Mouse (Mus musculus): ENCODE results near the gene Pcp4l1.

Gene Pcp4l1

DNA sequence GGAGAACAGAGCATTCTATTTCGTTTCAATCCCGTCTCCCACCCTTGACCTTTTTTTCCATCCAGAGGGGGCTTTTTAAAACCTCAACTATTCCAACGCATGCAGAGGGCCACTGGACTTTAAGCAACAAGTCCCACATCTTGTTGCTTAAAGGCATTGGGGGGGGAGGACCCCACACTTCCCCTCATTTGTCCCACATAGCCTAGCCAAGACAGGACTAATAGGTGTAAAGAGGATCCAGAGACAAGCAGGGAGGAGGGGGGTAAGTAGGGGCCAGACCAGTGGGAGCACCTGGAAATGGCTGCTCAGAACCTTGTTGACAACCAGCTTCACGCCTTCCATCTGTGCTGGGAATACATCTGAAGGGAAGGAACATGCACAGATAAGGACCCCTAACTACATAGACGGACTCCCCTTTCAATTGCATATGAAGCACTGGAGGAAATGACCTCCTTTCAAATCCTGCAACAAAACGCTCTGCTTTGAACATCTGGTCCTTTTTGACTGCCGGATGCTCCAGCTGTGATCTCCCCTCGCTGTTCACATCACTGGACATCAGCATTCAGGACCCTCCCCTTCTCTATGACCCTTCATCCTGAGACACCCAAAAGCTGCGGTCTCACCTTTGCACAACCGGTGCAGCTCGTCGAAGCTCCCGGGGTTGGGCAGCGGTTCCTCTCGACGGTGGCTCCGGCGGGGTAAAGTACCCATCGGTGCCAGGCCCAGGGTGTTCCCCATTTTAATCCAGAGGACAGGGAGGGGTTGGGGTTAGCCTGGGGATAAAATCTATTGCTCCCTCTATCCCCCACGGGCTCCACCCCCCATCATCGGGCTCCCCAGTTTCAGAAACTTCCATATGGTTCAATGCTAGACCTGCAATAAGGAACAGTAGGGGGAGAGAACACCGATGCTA is 25.5 kb upstream of the Pcp4l1 start:
- DNase-seq = no peak

DNA sequence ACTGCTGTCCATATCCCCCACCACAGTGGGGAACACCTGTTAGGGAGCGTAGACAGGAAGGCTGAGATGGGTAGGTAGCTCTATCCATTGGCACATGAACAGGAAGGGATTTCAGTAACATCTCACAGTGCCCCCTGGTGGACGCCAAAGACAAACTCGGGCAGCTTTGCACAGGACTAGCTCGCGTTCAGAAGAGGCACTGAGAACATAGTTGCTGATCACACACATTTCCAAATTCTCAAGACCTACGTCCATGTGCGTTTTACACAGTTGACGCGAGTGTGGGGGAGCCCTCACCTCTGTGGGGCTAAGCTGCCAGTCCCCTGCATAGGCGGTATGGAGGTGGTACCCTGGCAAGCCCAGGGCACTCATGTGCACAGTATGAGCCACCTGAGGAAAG is 24.8 kb upstream of the Pcp4l1 start:
- DNase-seq = peak; percentile 95

DNA sequence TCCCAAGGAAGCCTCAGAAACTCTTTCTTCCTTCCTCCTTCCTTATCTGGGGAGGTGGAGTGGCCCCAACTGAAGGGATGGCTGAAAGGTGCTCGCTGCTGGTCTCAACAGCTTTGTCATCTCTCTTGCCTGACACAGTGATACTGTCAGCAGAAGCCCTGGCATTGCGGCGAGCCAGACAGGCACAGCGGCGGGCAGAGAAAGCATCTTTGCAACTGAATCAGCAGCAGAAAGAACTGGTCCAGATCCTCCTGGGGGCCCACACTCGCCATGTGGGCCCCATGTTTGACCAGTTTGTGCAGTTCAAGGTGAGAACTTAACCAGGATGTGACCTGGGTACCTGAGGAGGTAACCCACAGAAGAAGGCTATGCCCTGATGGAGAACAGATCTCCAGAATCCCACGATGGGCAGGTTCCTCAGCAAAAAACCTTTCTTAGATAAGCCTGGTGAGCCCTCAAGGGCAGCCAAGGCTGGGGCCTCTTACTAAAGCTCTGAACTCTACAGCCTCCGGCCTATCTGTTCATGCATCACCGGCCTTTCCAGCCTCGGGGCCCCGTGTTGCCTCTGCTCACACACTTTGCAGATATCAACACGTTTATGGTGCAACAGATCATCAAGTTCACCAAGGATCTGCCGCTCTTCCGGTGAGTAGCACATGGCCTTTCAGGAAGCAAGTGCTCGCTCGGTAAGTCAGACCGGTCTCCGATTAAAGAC is 20.3 kb upstream of the Pcp4l1 start:
- DNase-seq = no peak

DNA sequence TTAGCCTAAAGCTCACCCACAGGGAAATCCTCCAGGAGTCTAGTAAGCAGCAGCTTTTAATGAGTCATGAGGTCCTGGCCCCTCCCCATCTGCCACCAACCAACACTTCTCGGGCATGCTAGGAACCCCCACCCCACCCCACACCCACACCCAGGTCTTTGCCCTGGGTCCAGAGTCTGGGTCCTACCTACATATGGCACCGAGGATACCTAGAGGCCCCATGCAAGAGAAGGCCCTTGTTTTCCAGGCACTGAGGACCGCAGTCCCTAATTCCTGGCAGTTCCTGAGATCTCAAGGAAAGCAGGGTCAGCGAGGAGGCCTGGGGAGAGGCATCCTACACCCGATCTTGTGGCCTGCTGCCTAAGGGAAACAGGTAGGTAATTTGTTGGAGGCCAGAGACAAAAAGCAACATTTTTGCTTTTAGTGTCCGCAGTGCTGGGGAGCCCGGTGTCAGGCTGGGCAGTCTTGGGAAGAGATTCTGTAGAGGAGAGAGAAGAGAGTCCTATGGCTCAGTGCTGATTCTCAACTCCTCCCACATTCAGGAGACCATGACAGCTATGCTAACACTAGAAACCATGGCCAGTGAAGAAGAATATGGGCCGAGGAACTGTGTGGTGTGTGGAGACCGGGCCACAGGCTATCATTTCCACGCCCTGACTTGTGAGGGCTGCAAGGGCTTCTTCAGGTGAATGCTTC is 17.9 kb upstream of the Pcp4l1 start, which contains the start of gene Nr1i3:
Gene Nr1i3 (plus strand): TSS at position 170 of the 696 bp plus-strand sequence.
- no peak for DNase-seq

DNA sequence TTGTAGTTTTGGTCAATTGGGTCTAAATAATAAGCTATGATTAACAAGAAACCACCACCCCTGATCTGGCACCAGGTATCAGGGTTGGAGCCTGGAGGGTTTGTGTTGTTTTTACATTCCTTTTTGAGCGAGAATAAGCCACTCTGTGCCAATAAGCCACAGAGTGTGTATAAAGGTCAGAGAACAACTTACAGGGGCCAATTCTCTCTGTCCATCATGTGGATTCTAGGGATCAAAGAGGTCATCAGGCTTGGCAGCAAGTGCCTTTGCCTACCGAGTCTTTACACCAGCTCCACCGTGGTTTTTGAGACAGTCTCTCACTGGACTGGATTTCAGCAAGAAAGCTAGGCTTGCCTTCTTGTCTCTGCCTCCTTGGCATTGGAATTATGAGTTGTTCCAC is 16.8 kb upstream of the Pcp4l1 start:
- no peak for DNase-seq

DNA sequence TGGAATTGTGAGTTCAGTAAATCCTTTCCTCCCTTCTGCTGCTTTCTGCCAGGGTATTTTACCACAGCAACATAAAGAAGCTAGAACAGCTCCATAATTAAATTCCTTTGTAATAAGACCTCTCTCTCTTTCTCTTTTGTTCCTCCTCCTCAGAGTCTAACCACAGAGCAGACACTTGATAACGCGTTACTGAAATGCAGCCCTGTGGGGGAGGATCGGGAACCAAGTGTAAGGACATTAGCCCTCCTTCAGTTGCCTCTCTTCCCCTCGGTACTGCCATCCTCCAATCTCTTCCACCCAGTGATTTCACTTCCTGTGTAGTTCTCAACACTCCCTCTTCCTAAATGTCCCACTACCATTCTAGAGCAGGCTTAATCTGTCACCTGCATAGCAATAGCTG is 13.3 kb upstream of the Pcp4l1 start:
- no peak for DNase-seq

DNA sequence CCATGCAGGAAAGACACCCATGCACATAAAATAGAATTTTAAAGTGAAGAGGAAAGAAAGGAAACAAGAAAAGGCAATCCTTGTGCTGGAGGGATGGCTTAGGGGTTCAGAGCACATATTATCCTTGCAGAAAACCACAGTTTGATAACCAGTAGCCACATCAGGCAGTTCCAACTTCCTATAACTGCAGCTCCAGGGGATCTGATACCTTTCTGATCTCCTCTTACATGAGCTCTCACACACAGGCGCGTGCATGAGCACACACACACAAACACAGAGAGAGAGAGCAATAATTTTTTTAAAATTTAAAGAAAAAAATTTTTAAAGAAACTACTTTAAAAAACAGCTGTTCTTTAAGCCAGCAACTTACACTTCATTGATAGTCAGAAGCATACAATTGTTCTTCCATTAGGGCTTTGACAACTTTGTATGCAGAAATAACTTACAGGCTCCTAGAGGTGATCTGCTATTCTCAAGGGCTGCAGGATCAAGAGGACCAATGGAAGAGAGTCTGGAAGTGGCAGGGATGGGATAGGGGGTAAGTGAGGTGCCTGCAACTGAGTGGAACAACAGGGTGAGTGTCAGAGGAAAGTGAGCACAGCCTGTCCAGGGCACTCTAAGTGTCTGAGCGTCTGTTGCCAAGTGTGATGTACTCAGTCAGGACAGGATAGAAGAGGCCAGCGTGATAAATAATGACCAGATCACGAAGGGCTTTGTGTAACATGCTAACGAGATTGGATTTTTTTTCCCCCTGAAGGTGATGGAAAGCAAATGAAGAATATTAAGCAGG is 9.8 kb upstream of the Pcp4l1 start:
- DNase-seq = no peak

DNA sequence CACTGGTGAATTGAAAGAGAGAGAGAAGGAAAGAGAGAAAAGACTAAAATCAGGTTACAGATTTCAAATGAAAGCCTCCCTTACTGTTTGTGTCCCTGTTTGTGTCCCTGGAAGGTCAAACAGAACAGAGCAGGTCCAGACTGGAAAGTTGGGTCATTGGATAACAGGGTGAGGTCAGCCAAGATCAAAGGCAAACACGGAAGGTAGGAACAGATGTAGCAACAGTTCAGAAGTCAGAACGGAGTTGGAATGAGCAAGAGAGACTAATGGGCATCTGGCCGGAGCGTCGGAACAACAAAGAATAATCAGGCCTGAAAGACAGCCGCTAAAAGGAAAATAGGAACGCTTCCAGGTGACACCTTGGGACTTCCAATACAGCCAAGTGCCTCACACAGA is 8.2 kb upstream of the Pcp4l1 start:
- DNase-seq = no peak

DNA sequence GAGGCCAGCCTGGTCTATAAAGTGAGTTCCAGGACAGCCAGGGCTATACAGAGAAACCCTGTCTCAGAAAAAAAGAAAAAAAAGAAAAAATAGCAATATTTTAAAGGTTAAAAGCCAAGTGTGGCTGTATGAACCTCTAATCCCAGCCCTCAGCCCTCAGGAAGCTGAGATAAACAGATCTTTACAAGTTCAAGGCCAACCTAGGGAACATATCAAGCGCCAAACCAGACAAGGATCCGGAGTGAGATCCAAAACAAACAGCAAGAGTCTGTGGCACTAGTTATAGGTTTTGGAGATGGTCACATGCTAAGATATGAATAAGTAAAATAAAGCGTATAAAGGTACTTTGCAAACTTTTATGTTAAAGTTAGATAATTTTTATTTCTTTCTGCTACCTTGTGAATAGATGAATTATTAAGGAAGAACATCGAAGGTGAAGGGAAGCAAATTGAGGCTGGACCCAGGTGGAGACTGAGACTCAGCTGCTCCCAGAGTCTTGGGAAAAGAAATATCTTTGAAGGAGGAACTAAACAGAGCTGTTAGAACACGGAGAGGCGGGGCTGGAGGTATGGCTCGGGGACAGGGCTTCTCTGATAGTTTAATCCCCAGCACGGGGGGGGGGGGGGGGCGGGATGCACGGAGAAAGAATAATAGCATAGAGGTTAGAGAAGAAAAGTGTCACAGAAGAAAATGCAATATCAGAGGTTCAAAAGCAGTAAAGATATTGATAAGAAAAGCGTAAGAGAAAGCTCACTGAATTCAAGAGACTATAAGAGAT is 7.6 kb upstream of the Pcp4l1 start:
- no peak for DNase-seq

DNA sequence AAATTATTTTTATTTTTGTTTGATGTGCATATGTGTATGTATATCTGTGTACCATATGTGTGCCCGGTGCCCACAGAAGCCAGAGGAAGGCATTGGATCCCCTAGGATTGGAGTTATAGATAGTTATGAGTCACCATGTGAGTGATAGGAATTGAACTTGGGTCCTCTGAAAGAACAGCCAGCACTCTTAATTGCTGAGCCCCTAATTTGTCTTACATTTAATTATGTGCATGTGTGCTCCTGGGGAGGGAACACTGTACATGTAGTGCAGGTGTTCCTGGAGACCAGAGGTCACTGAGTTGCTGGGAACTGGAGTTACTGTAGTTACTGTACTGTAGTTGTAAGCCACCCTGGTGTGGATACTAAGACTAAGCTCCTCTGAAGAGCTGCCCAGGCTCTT is 4.7 kb upstream of the Pcp4l1 start:
- DNase-seq = no peak

DNA sequence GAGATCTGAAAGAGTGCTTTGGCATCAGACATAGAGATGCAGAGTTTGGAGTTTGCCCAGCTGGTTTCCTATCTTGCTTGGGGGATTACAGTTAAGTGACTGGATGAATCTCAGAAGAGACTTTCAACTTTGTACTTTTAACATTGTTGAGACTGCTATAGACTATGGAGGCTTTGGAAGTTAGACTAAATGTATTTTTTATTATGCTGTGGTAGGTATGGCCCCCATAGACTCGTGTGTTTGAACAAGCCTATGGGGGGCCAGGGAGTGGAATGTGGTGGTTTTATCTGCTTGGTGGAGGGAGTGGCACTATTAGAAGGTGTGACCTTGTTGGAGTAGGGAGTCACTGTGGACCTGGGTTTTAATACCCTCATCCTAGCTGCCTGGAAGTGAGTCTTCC is 3.5 kb upstream of the Pcp4l1 start:
- DNase-seq = no peak

DNA sequence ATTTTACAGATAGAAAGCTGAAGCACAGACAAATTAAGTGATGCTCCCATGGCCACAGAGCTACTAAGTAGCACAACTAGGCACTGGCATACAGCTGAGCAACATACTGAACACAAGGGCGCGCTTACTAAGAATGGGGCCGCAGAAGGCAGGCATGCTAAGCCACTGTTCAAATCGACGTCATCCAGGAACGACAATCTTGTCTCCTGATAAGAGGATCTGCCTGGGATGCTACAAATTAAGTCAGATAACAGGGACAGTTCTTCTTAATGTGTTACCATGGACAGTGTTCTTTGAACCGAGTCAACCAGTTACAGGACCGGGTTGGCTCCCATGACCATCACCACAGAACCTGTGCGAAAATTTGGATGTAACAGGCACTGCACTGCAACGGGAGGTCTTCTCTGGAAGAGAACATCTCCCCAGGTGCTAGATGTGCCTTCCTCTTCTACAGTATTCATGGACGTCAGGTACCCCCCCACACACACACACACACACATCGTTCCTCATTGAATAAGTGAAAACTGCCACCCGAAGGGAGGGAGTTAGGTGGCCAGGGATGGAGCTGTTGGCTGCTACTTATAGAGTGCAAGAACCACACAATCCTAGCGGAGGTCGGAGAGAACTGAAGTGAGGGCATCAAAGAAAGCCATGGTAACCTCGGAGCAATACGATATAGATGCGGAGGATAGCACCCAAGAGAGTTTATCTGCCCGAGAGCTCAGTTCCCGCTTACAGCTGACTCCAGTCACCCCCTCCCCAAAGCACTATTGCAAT is 834 bp downstream of the Pcp4l1 start:
- no peak for DNase-seq

DNA sequence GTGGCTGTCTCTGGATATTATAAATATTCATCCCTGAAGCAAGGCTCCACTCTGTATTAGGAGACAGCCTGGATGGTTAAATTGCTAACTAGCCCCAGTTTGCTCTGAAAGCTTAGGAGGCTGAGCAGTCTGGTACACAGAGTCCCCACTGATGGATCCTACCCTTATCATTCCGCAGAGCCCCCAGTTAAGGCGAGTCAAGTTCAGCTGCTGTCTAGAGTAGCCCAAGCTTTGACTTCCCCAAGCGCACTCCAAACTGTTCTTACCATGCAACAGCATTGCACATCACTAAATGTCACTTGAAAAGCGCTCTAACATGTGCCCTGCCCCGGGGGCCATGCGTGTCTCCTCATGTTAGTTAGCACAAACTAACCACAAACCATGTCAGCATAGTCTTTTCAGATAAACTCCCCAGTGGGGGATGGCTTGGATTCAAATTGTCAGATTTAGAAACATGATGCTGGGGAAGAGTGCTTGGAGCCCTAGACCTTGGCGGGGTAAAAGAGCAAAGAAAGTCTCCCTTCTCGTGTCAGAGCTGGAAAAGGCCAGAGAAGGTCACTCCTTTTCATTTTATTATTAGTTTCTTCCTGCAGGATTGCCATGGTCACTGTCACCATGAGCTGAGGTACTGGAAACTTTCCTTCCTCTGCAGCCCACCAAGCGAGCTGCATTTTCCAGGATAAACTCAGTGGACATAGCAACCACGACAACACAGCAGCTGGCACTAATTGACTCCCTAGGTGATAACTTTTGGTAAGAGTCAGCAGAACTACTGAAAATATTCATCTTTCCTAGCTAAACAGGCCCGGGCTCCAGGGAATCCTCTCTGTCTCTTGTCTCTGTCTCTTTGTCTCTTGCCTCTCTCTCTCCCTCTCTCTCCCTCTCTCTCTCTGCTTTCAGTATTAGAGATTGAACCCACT is 1.9 kb downstream of the Pcp4l1 start:
- no peak for DNase-seq

DNA sequence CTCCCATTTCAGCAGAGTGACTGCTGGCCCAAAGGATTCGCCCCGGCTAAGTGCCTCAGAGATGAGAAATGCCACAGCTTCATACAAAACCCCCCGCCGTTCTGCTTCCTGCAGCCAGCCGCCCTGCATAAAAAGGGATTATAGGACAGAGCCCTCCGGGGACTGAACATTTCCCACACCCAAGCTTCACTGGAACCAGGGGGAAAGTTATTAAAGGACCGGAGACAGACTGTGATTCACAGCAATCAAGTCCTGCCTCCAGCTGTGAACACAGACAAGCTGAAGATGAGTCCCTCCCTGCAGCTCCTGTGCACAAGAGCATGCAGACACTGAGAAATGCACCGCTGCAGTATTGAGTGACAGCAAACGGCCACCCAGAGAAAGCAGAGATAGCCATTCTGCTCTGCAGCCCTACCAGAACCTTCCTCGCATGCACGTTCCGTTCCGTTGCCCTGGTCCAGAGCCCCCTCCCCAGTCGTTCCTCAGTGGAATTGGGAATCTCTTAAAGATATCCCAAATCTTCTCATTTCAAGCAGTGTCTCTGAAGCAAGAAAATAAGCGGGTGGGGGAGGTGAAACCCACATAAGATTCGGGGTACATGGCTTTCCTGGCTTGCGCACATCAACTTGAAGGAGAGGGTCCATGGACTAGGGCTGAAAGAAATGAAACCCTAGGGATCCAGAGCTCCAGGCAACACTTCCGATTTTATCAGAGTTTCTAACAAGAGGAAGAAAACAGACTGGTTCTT is 2.8 kb downstream of the Pcp4l1 start:
- no peak for DNase-seq

DNA sequence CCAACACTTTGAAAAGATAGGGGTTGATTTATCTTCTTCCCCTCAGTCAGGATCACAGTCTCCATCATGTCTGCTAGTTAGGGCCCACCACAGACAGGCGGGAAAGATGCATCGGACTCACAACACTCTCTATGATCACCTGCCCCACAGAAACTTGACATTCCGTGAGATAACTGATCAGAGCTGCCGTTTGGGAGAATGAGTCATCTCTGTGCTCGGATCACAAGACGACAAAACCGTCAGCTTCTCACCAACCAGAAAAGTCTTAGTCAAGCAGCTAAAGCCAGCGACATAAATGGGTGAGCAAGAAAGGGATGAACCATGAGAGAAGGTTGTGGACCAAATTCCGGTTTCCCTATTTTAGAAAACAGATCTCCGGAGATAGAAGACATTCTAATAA is 3.8 kb downstream of the Pcp4l1 start:
- DNase-seq = no peak

DNA sequence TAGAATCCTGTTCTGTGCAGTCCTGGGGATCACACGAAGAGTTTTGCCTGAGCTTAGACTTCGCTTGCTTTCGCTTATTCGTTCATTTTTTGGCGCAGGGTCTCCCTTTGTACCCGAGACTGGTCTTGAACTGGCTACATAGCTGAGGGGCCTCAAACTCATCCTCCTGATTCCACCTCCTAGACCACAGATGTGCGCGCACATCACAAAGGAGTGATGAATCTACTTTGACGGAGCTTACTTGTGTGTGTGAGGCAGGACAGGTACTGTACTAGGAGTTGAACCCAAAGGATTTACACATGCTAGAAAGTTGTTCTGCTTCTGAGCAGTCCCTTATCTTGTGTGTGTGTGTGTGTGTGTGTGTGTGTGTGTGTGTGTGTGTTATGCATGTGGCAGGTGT is 5.2 kb downstream of the Pcp4l1 start:
- no peak for DNase-seq

DNA sequence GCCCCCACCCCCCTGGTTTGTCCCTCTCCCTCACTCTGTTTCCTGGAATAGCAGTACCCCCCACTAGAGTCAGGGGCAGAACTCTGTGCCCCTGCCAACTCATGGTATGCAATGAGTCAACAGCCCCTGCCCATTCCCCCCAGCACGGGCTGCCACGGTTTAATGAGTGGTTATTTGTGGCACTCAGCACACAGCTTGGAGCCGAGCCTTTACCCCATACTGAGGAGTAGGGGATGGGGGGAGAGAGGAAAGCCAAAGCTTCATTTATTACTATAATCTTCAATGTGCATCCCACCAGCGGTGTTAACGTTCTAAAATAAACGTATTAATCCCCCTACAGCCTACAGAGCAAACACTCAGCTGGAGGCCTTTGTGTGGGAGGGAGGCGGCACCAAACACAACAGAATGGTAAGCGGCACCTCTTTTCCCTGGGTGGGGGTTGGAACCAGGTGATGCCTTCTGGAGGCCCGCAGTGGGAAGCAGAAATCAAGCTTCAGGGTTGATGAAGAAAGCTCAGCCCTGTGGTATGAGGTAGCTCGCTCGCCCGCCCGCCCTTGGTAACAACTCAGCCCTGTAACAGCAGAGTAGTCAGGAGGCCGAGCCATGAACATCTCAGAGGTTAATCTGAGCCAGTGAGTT is 6.5 kb downstream of the Pcp4l1 start:
- no peak for DNase-seq

DNA sequence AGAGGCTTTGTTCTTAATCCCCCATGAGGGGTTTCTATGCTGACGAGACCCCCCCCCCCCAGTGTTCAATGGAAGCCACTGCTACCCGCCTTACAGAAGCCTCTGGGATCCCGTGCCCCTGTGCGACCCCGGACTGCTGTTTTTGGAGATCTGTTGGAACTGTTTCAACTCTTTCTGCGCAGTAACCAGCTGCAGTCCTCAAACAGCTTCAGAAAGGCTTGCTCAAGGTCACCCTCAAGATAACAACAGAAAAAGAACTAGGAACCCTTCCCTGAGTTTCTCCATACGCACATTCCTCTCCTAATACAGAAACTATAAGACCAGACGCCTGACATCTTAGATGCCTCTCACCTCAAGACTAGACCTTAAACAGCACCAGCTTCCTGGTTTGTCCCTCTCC is 7.0 kb downstream of the Pcp4l1 start:
- DNase-seq = no peak
